Comparison of ENCODE assay signal across 8 mouse cellular contexts in the genomic region with DNA sequence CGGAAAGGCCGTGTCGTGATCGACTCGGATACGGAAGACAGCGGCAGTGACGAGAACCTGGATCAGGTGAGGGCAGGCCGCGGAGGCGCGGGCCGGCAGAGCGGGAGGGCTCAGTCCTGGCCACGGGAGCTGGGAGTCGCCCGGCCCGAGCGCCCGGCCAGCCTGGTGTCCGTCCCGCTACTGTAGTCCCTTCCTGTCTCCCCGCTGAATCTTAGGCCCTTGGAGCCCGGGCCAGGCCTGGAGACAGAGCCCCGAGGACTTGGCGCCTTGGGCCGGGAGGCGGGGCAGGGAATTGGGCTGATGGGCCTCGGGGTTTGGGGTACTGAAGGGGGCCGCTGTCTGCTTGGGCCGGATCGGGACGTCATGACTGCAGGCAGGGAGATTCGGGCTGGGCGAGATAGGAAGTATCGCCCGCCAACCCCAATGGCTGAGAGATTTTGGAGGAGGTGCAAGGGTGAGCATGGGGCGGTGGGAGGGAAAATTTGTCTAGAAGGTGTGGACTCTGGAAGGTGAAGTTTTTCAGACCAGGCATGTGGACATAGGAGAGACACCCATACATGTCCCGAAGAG. TPM values are rescaled to one million over a fixed set of nuclear protein-coding genes. Genes with fewer than 3 reads are reported as not detected.
DNase-seq lines count a peak whose midpoint lies in the region; ATAC-seq and TF ChIP-seq lines count a peak whose summit lies in the region.

No protein-coding gene starts in this region.

- TF ChIP-seq CTCF in cortical plate, adult 2 months (IDR thresholded peaks at IDR 0.05; ENCODE audit: extremely low read depth, insufficient read depth, low read length): no peak

- H3K9me3 ChIP-seq in hindbrain, embryonic 14.5 days (ENCODE audit: control insufficient read depth, low read length): no peaks in the 10 kb centered on the region
- H3K9me3 ChIP-seq in megakaryocyte, embryonic 14.5 days: no peaks in the 10 kb centered on the region

- peak; percentile 45 for DNase-seq in embryo, embryonic 10 days (ENCODE audit: low spot score)
- no peak for DNase-seq in embryo, embryonic 9.5 days (ENCODE audit: extremely low spot score)
- DNase-seq in 416B (ENCODE audit: low read depth): peak; percentile 64
- DNase-seq in hindbrain, embryonic 14.5 days (ENCODE audit: low spot score): no peak
- DNase-seq in ovary, adult 18-20 months (ENCODE audit: low spot score): no peak
- no peak for DNase-seq in adrenal gland, postnatal 10 days

- H3K9ac ChIP-seq in hindbrain, embryonic 14.5 days: peak overlapping the region; percentile 98

- no peak for TF ChIP-seq POLR2A in cortical plate, adult 2 months (IDR thresholded peaks at IDR 0.05; ENCODE audit: extremely low read depth, insufficient read depth, low read length)

- 0% methylated on average over 39 of the region's 39 CpGs for WGBS in hindbrain, embryonic 14.5 days

- no peaks in the 10 kb centered on the region for H3K4me1 ChIP-seq in cortical plate, adult 2 months (ENCODE audit: control insufficient read depth, insufficient read depth, low read length)
- peaks cover 23% of the 10 kb centered on the region for H3K4me1 ChIP-seq in hindbrain, embryonic 14.5 days (replicated peaks; ENCODE audit: control insufficient read depth, insufficient read depth, low read length)
- H3K4me1 ChIP-seq in megakaryocyte, embryonic 14.5 days: peaks cover 35% of the 10 kb centered on the region

- H3K27ac ChIP-seq in cortical plate, adult 2 months (ENCODE audit: insufficient read depth, low read length): no peak overlapping the region
- peak overlapping the region; percentile 76 for H3K27ac ChIP-seq in hindbrain, embryonic 14.5 days

- peak overlapping the region; percentile 91 for H3K4me3 ChIP-seq in cortical plate, adult 2 months (ENCODE audit: insufficient read depth, low read length)
- peak overlapping the region; percentile 99 for H3K4me3 ChIP-seq in hindbrain, embryonic 14.5 days (replicated peaks; ENCODE audit: low read length)
- peak overlapping the region; percentile 98 for H3K4me3 ChIP-seq in megakaryocyte, embryonic 14.5 days (replicated peaks)

- H3K36me3 ChIP-seq in hindbrain, embryonic 14.5 days (replicated peaks; ENCODE audit: control insufficient read depth, insufficient read depth): no peaks in the 10 kb centered on the region; the same call in 1 of the 2 replicates
- peaks cover 14% of the 10 kb centered on the region for H3K36me3 ChIP-seq in megakaryocyte, embryonic 14.5 days (replicated peaks; ENCODE audit: low read length)

- H3K27me3 ChIP-seq in hindbrain, embryonic 14.5 days (ENCODE audit: control insufficient read depth, insufficient read depth, low read length): no peaks in the 10 kb centered on the region
- H3K27me3 ChIP-seq in megakaryocyte, embryonic 14.5 days (replicated peaks): no peaks in the 10 kb centered on the region

- peak overlapping the region; percentile 82 for H3K4me2 ChIP-seq in hindbrain, embryonic 14.5 days (replicated peaks)

- ATAC-seq in hindbrain, embryonic 14.5 days (ENCODE audit: low FRiP score): peak; percentile 86

RNA-seq across cellular contexts. Expression of a gene that starts 0.4 kb away (rescaled TPM):
- 38.5 and 39.7 TPM in 2 replicates for polyA plus RNA-seq in cortical plate, adult 2 months (2012; rRNA removed)
- 35.5 and 36.2 TPM in 2 replicates for polyA plus RNA-seq in hindbrain, embryonic 14.5 days (2014; fragmentation: Nextera tagmentation; extraction: Ambion mirVana)
- 19.2 and 81.2 TPM in 2 replicates for polyA plus RNA-seq in megakaryocyte, embryonic 14.5 days (2012; ENCODE audit: insufficient read depth, low replicate concordance)
- total RNA-seq in adrenal gland, postnatal 10 days (2021): 10 to 100 TPM; 23.1 to 27.0 TPM

RNA-seq across cellular contexts. Expression of a gene that starts 12.7 kb away (rescaled TPM):
- polyA plus RNA-seq in cortical plate, adult 2 months (2012; rRNA removed): 21.0 and 21.5 TPM in 2 replicates
- polyA plus RNA-seq in hindbrain, embryonic 14.5 days (2014; fragmentation: Nextera tagmentation; extraction: Ambion mirVana): 37.4 and 37.9 TPM in 2 replicates
- 1.1 and 1.6 TPM in 2 replicates for polyA plus RNA-seq in megakaryocyte, embryonic 14.5 days (2012; ENCODE audit: insufficient read depth, low replicate concordance)
- 10 to 100 TPM; 48.7 to 60.7 TPM for total RNA-seq in adrenal gland, postnatal 10 days (2021)

RNA-seq across cellular contexts. Expression of a gene that starts 57.0 kb away (rescaled TPM):
- 1.1 and 1.4 TPM in 2 replicates for polyA plus RNA-seq in cortical plate, adult 2 months (2012; rRNA removed)
- polyA plus RNA-seq in hindbrain, embryonic 14.5 days (2014; fragmentation: Nextera tagmentation; extraction: Ambion mirVana): 3.2 and 6.1 TPM in 2 replicates
- 4.8 TPM in 1 of 2 replicates, not detected in the other for polyA plus RNA-seq in megakaryocyte, embryonic 14.5 days (2012; ENCODE audit: insufficient read depth, low replicate concordance)
- 1 to 10 TPM; 5.8 to 6.1 TPM for total RNA-seq in adrenal gland, postnatal 10 days (2021)

RNA-seq across cellular contexts. Expression of a gene that starts 57.2 kb away (rescaled TPM):
- polyA plus RNA-seq in cortical plate, adult 2 months (2012; rRNA removed): 0.30 and 0.61 TPM in 2 replicates
- polyA plus RNA-seq in hindbrain, embryonic 14.5 days (2014; fragmentation: Nextera tagmentation; extraction: Ambion mirVana): 11.0 and 13.8 TPM in 2 replicates
- polyA plus RNA-seq in megakaryocyte, embryonic 14.5 days (2012; ENCODE audit: insufficient read depth, low replicate concordance): 1.3 TPM in 1 of 2 replicates, not detected in the other
- total RNA-seq in adrenal gland, postnatal 10 days (2021): 10 to 100 TPM; 13.2 to 14.5 TPM

Comparison
In these comparisons a context has a peak if more than half of its experiments do, and no peak if none do; other contexts are left out.
1. DNase-seq: peak in embryo, embryonic 10 days (single experiment) and 416B (single experiment); none in embryo, embryonic 9.5 days (single experiment), hindbrain, embryonic 14.5 days (single experiment), ovary, adult 18-20 months (single experiment) and adrenal gland, postnatal 10 days (single experiment).
2. Peak in every context shown above with its lines, with median percentiles within 50 percentile points of each other: H3K4me3 ChIP-seq.